Mouse (Mus musculus) ES-E14 (cell line): ENCODE measurements at regions not wholly inside any gene's neighbourhood (a gene's known extent, or its start where the extent isn't known, plus 50 kb on each side); places are given as distances from the start of the nearest gene placed in this dataset.

ENCODE experiments used
- DNase-seq: peaks from one replicate; pipeline ENCODE4 v3.0.0-alpha.2; 2013; ENCODE audit warnings: low read depth, low spot score
- H3K27ac ChIP-seq: 2 replicates; pipeline ENCODE4 v1.5.1; 2012; ENCODE audit warnings: low read depth, mild to moderate bottlenecking, low read length, moderate library complexity, mixed read lengths; ENCODE audit not compliant: poor library complexity, insufficient read depth, severe bottlenecking
- H3K36me3 ChIP-seq: 2 replicates; pipeline ENCODE4 v1.6.1; 2012; ENCODE audit warnings: mild to moderate bottlenecking, low read length, moderate library complexity, mixed read lengths; ENCODE audit not compliant: control insufficient read depth, poor library complexity, insufficient read depth, severe bottlenecking
- H3K4me1 ChIP-seq, 2 experiments: fragments of 150-350 bp in 1 of 2; sonication (generic) in 1 of 2; 2 replicates each; pipeline ENCODE4 v1.6.1; 2012; ENCODE audit warnings: low read length in 2 of 2, mild to moderate bottlenecking in 1 of 2, mixed read lengths in 1 of 2; ENCODE audit not compliant: control insufficient read depth in 2 of 2, insufficient read depth in 2 of 2, poor library complexity in 1 of 2
- H3K4me3 ChIP-seq, 2 experiments: fragments of 150-350 bp in 1 of 2; sonication (generic) in 1 of 2; 2 replicates each; pipeline ENCODE4 v1.5.1; 2012; ENCODE audit warnings: low read length in 2 of 2, low read depth in 1 of 2, mild to moderate bottlenecking in 1 of 2, mixed read lengths in 1 of 2; ENCODE audit not compliant: insufficient read depth in 1 of 2, poor library complexity in 1 of 2, severe bottlenecking in 1 of 2
- H3K9ac ChIP-seq: 2 replicates; pipeline ENCODE4 v1.6.1; 2012; ENCODE audit warnings: low read depth, mild to moderate bottlenecking, low read length, mixed read lengths; ENCODE audit not compliant: poor library complexity, insufficient read depth, severe bottlenecking
- H3K9me3 ChIP-seq: fragments of 150-350 bp; sonication (generic); 2 replicates; pipeline ENCODE4 v1.6.1; 2012; ENCODE audit warnings: low read depth, mild to moderate bottlenecking, low read length; ENCODE audit not compliant: control insufficient read depth, insufficient read depth
- CHD2 ChIP-seq: IDR thresholded peaks from 2 replicates; pipeline ENCODE4 v1.6.1; 2014; ENCODE audit warnings: mild to moderate bottlenecking, low read depth, low read length, inconsistent platforms
- HCFC1 ChIP-seq: IDR thresholded peaks from 2 replicates; pipeline ENCODE4 v1.6.1; 2012; ENCODE audit warnings: low read length, inconsistent platforms, borderline replicate concordance; ENCODE audit not compliant: insufficient read depth
- MAFK ChIP-seq: IDR thresholded peaks from 2 replicates; pipeline ENCODE4 v1.6.1; 2014; ENCODE audit warnings: mild to moderate bottlenecking, low read depth, low read length, inconsistent platforms; ENCODE audit not compliant: insufficient read depth
- ZC3H11A ChIP-seq: IDR thresholded peaks from 2 replicates; pipeline ENCODE4 v1.6.1; 2012; ENCODE audit warnings: low read depth, mild to moderate bottlenecking, inconsistent platforms, low read length, borderline replicate concordance
- ZNF384 ChIP-seq: IDR thresholded peaks from 2 replicates; pipeline ENCODE4 v1.6.1; 2012; ENCODE audit warnings: low read depth, low read length, inconsistent platforms
- in situ Hi-C, 2 experiments: fragments of 600-800 bp; cut with MboI; formaldehyde crosslinking; loops; one replicate each; pipeline ENCODE4 v1.15.1; 2025; ENCODE audit warnings: low sequenced_read_pairs in 2 of 2, inconsistent platforms in 1 of 2; ENCODE audit not compliant: unreplicated experiment in 2 of 2

- Histone ChIP-seq H3K9me3 (no peaks in the 10 kb centered on the region), H3K27ac (no peak overlapping the region), H3K4me1 (0 out of 4 replicates have a peak, but pooled peaks cover 0 to 2% of the 10 kb centered on the region in 2 experiments), H3K36me3 (no peaks in the 10 kb centered on the region), H3K4me3 (no peak overlapping the region), H3K9ac (no peak overlapping the region)
- in situ Hi-C loops, result no loop called here
- DNase-seq, result no peak
- no peak for TF ChIP-seq ZNF384
- TF ChIP-seq ZC3H11A, result no peak
- TF ChIP-seq HCFC1, result no peak
- no peak for TF ChIP-seq CHD2
- no peak for TF ChIP-seq MAFK
Observed at GRCm38 (mm10) chr6:61083346-61083745, 96.8 kb upstream of the Ccser1 start.

- H3K4me1 ChIP-seq, result no peaks in the 10 kb centered on the region
- no peaks in the 10 kb centered on the region for H3K9me3 ChIP-seq
- no peak overlapping the region for H3K27ac ChIP-seq
- in situ Hi-C loops, result no loop called here
- no peak overlapping the region for H3K9ac ChIP-seq
- DNase-seq, result no peak
- H3K36me3 ChIP-seq, result no peaks in the 10 kb centered on the region
- TF ChIP-seq CHD2 (no peak), ZNF384 (no peak), ZC3H11A (no peak), MAFK (no peak)
- H3K4me3 ChIP-seq, result no peak overlapping the region
Observed at GRCm38 (mm10) chr6:61099348-61099981, 80.7 kb upstream of the Ccser1 start.

GRCm38 (mm10) chr6:61099982-61100365, 80.2 kb upstream of the Ccser1 start:
- H3K4me1 ChIP-seq, result no peaks in the 10 kb centered on the region
- no peak overlapping the region for H3K9ac ChIP-seq
- DNase-seq, result no peak
- no peak overlapping the region for H3K4me3 ChIP-seq
- TF ChIP-seq HCFC1, result no peak
- TF ChIP-seq MAFK, result no peak
- no peak for TF ChIP-seq ZNF384
- no peak for TF ChIP-seq ZC3H11A
- no peak for TF ChIP-seq CHD2
- in situ Hi-C loops, result no loop called here
- H3K36me3 ChIP-seq, result no peaks in the 10 kb centered on the region
- no peak overlapping the region for H3K27ac ChIP-seq
- no peaks in the 10 kb centered on the region for H3K9me3 ChIP-seq

GRCm38 (mm10) chr6:61101972-61102371, 78.2 kb upstream of the Ccser1 start:
- no peaks in the 10 kb centered on the region for H3K9me3 ChIP-seq
- in situ Hi-C loops, result no loop called here
- H3K4me3 ChIP-seq, result no peak overlapping the region
- H3K36me3 ChIP-seq, result no peaks in the 10 kb centered on the region
- no peak overlapping the region for H3K27ac ChIP-seq
- H3K4me1 ChIP-seq, result no peaks in the 10 kb centered on the region
- TF ChIP-seq CHD2 (no peak), ZNF384 (no peak), HCFC1 (no peak), MAFK (no peak), ZC3H11A (no peak)
- DNase-seq, result no peak
- H3K9ac ChIP-seq, result no peak overlapping the region

GRCm38 (mm10) chr6:61103459-61104234, 76.5 kb upstream of the Ccser1 start:
- Histone ChIP-seq H3K9ac (no peak overlapping the region), H3K4me3 (no peak overlapping the region), H3K36me3 (no peaks in the 10 kb centered on the region), H3K9me3 (no peaks in the 10 kb centered on the region), H3K27ac (no peak overlapping the region), H3K4me1 (no peaks in the 10 kb centered on the region)
- in situ Hi-C loops, result no loop called here
- DNase-seq, result no peak
- no peak for TF ChIP-seq MAFK
